Mouse (Mus musculus) embryo, embryonic 10.5 days (tissue): Measurements from ENCODE around the gene Col11a2.

Experiments used
- DNase-seq: peaks from one replicate; pipeline ENCODE4 v3.0.0-alpha.2; 2015; ENCODE audit warnings: low spot score

The Col11a2 gene

DNA sequence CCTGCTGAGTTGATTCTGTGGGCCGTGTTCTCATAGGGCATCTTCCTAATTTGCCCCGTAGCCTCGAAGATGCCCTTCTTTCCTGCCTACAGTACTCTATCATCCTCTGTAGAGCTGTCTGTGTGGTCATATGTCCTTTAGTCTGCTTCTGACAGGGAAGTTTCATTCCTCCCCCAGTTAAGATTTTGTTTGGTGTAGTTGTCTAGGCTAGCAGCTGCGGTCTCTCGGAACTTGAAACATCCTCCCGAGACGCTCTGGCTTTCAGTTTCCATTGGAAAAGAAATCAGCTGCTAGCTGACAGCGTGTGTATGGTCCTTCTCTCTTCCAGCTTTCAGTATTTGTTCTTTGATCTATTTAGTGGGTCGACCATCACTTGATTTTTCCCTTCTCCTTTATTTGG, 65.6 kb downstream of the Col11a2 start:
- no peak for DNase-seq

DNA sequence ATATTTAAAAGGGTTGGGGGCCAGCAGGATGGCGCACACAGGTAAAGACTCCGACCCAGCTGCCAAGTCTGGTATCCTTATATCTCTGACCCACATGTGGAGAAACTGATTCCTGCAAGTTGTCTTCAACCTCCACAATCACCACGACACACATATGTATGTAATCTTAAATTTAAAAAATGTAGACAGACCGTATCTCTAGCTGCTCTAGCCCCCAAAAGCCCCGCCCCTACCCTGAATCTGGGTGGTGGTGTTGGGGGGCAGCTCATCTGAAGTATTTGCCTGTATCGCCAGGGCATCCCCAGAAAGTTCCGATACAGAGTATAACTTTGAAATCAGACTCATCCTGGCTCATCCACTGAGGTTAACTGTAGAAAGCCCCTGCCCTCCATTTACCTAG, 67.3 kb downstream of the Col11a2 start:
- no peak for DNase-seq

DNA sequence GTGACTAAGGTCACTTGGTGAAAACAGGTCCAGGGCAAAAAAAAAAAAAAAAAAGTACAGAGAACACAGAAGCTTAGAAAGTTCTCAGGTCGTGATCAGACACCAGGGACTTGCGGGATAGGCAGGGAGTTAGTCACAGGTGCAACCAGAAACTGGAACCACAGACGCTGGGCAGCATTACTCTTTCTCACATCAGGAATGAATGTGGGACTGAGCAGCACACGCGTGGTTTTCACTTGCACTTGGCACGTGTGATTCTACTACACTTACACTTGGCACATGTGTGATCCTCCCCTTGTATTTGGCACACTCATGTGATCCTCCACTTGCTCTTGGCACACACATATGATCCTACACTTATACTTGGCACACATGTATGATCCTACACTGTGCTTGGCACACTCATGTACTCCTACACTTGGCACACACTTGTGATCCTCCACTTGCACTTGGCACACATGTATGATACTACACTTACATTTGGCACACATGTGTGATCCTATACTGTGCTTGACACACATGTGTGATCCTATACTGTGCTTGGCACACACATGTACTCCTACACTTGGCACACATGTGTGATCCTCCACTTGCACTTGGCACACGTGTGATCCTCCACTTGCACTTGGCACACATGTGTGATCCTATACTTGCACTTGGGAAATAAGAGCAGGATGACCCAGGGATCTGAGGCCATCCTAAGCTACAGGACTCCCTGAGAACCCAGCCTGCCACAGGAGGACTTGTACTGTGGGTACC, 68.1 kb downstream of the Col11a2 start:
- no peak for DNase-seq

DNA sequence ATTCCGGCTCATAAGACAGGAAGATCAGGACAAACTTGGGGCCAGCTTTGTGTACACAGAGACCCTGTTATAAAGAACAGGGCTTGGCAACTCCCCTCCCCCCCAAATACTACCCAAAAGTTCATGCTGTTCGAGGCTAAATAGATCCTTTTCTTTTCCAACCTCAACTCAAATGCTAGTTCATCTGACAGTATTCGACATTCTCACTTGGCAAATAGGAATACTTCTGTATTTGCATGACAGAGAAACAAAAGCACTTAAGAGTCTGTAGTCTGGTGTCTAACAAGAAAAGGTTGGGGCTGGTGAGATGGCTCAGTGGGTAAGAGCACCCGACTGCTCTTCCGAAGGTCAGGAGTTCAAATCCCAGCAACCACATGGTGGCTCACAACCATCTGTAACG, 69.2 kb downstream of the Col11a2 start:
- no peak for DNase-seq

DNA sequence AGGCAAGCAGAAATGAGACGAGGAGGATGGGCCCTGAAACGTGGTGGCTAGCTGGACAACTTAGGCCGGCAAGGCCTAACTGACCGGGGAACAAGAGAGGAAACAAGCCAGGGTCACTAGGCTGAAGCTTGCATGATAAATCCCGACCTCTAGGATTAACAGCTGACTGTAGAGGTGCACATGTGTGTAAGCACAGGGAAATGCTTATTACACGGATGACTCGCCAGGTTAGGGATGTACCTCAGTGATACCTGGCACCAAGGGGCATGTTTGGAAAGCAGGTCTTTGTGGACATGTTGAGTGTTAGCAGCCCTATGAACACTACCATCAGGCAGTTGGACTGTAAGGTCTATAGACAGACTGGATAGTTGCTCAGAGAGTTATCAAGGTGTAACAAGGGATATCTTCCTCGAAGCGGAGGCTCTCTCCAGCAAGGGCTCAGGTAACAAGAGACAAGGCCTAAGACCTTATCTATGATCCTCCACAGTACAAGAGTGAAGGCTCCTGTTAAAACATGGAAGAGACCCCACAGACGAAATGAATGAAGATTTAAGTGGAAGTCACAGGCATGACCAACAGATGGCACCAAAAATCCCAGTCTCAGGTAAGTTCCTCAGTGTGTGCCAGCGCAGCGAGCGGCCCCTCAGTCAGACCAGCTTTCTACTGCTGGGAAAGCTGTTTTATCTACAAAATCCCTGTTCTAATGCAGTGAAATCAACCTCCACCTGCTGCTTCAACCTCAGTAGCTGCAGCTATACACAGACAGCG, 70.0 kb downstream of the Col11a2 start:
- no peak for DNase-seq

DNA sequence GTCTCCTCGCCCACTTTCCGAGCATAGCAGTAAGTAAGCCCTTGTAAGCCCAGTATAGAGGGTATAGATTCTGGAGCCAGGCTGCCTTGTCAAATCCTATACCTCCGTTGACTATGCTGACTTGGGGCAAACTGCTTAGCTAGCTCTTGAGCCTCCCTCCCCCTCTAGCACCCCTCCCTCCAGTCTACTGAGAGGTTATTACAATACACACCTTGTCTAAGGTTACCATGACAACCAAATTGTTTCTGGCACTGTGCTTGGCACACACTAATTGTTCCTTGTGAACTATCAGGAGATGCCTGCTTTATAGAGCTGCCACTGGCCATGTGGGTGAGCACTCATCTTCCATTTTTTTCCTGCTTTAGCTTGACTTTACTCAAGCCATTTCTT, 70.6 kb downstream of the Col11a2 start:
- DNase-seq: no peak

DNA sequence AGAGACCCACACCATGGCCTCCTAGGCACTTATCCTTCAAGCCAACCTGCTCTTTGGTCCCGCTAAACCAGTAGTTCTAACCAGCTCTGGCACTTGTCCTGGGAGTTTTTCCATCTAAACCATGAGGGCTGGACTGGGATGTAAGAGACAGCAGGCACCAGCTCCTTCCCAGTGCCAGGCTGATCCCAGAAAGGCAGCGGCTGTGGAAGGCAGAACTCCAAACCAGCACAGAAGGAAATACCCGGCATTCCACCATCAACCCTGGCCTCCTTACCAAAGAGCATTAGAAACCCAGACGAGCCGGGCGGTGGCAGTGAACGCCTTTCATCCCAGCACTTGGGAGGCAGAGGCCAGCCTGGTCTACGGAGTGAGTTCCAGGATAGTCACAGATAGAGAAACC, 71.1 kb downstream of the Col11a2 start:
- no peak for DNase-seq

DNA sequence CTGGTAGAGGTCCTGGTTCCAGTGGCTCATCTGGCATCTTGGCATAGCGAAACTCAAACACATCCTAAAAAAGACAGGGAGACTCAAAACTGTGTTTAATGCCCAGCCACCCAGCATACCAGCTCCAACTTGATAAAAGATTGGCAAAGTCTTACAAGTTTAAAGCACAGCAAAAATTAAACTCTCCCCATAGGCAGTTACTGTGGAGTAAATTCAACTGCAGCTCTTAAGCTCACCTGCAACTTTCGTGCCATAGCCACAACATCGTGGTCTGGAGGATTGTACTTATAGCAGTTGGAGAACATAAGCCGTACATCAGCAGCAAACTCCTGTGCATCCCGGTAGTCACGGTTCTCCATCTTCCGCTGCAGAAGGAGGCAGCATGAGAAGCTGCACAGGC, 74.9 kb downstream of the Col11a2 start:
- no peak for DNase-seq
